12 mouse cellular contexts compared by ENCODE assay signal in genomic region chr13:98393356-98394070, GRCm38 (mm10). TPM values are rescaled to one million over a fixed set of nuclear protein-coding genes. Genes with fewer than 3 reads are reported as not detected.
DNase-seq lines count a peak whose midpoint lies in the region; ATAC-seq lines count a peak whose summit lies in the region.
"Had no signal": no experiment of that assay in that cellular context is flagged by ENCODE, and none has a peak within 500 bp of the region (broad histone marks: within the 10 kb centered on the region; RNA-seq: fewer than 3 reads in every experiment).

No protein-coding gene starts in this region.

- no peaks in the 10 kb centered on the region for H3K36me3 ChIP-seq in embryonic facial prominence, embryonic 13.5 days
- H3K36me3 ChIP-seq: G1E had no signal

- peaks cover 65% of the 10 kb centered on the region for H3K27me3 ChIP-seq in embryonic facial prominence, embryonic 13.5 days

- no peak for ATAC-seq in embryonic facial prominence, embryonic 13.5 days (ENCODE audit: insufficient number of reproducible peaks, insufficient read depth, low FRiP score, low TSS enrichment, low read depth)
- ATAC-seq in erythroblast, adult 5-6 weeks (replicated peaks; ENCODE audit: low FRiP score, poor library complexity, severe bottlenecking), result no peak
- ATAC-seq: forebrain, embryonic 16.5 days; intestine, embryonic 16.5 days had no signal

- H3K9me3 ChIP-seq in embryonic facial prominence, embryonic 13.5 days, result no peaks in the 10 kb centered on the region
- H3K9me3 ChIP-seq: G1E had no signal

- H3K4me3 ChIP-seq in embryonic facial prominence, embryonic 13.5 days, result no peak overlapping the region

- H3K4me2 ChIP-seq in embryonic facial prominence, embryonic 13.5 days, result 0 out of 2 replicates have a peak overlapping the region, but pooled peaks have one; percentile 1

- no peak overlapping the region for H3K9ac ChIP-seq in embryonic facial prominence, embryonic 13.5 days

- no peak overlapping the region for H3K27ac ChIP-seq in embryonic facial prominence, embryonic 13.5 days

- 22% methylated on average over 10 of the region's 10 CpGs for WGBS in embryonic facial prominence, embryonic 13.5 days

- peaks cover 41% of the 10 kb centered on the region for H3K4me1 ChIP-seq in embryonic facial prominence, embryonic 13.5 days

- peak; percentile 14 for DNase-seq in kidney, adult 11 months
- DNase-seq in kidney, adult 9 months, result no peak
- DNase-seq in adipocyte (ENCODE audit: low spot score), result peak; percentile 33
- DNase-seq in layer of hippocampus, postnatal 14 days (ENCODE audit: low spot score in 2 of 2), result peak; percentile 36
- no peak for DNase-seq in cerebellum, postnatal 36 days

RNA-seq across cellular contexts. Expression of gene Foxd1, which starts 39.5 kb away (rescaled TPM):
- 3.5 and 3.9 TPM in 2 replicates for polyA plus RNA-seq in embryonic facial prominence, embryonic 13.5 days (2015; fragmentation: Nextera tagmentation; extraction: Ambion mirVana)
- 1 to 10 TPM; 1.1 to 1.4 TPM for total RNA-seq in layer of hippocampus, postnatal 14 days (2021)
- not detected in 2 replicates for total RNA-seq in erythroblast, adult 5-6 weeks (2015; ENCODE audit: low replicate concordance)
- total RNA-seq in erythroblast, adult 5-6 weeks (2017; ENCODE audit: low replicate concordance), result not detected in 2 replicates
- total RNA-seq: neutrophil, adult 5-6 weeks had no signal
- polyA plus RNA-seq: G1E; intestine, embryonic 16.5 days; lung, embryonic 16.5 days had no signal

Comparison
In these comparisons a context has a peak if more than half of its experiments do, and no peak if none do; other contexts are left out.
1. DNase-seq: peak in kidney, adult 11 months (single experiment), adipocyte (single experiment) and layer of hippocampus, postnatal 14 days (2 of 2); none in kidney, adult 9 months (single experiment) and cerebellum, postnatal 36 days (0 of 2).